Mouse (Mus musculus) liver, embryonic 16.5 days (tissue): ENCODE results near the gene Drd2. TPM values are rescaled to one million over a fixed set of nuclear protein-coding genes. Genes with fewer than 3 reads are reported as not detected.

ENCODE experiments used
- ATAC-seq: fragments of 200-750 bp; cut with Nextera tagmentation; 2 replicates; pipeline ENCODE4 v1.8.0; 2017; ENCODE audit warnings: low read depth, mild to moderate bottlenecking, moderate number of reproducible peaks, moderate library complexity
- H3K27ac ChIP-seq: fragments of 300-500 bp; sonication (generic); 2 replicates; pipeline ENCODE4 v1.5.1; 2014; ENCODE audit warnings: mild to moderate bottlenecking, low read length
- H3K27me3 ChIP-seq: fragments of 300-500 bp; sonication (generic); 2 replicates; pipeline ENCODE4 v1.6.1; 2014; ENCODE audit warnings: low read depth, low read length, mixed read lengths; ENCODE audit not compliant: control insufficient read depth, insufficient read depth
- H3K36me3 ChIP-seq: fragments of 300-500 bp; sonication (generic); 2 replicates; pipeline ENCODE4 v1.6.1; 2014; ENCODE audit warnings: mild to moderate bottlenecking; ENCODE audit not compliant: control insufficient read depth, insufficient read depth
- H3K4me1 ChIP-seq: fragments of 300-500 bp; sonication (generic); 2 replicates; pipeline ENCODE4 v1.6.1; 2014; ENCODE audit warnings: low read depth, low read length, mixed read lengths; ENCODE audit not compliant: control insufficient read depth
- H3K4me2 ChIP-seq: fragments of 300-500 bp; sonication (generic); 2 replicates; pipeline ENCODE4 v1.6.1; 2014; ENCODE audit warnings: low read depth, low read length, mixed read lengths
- H3K4me3 ChIP-seq: fragments of 300-500 bp; sonication (generic); 2 replicates; pipeline ENCODE4 v1.5.1; 2014; ENCODE audit warnings: low read depth, mild to moderate bottlenecking, low read length
- H3K9ac ChIP-seq: fragments of 300-500 bp; sonication (generic); 2 replicates; pipeline ENCODE4 v1.6.1; 2014; ENCODE audit warnings: low read depth, low read length
- H3K9me3 ChIP-seq: fragments of 300-500 bp; sonication (generic); replicated peaks from 2 replicates; pipeline ENCODE4 v1.6.1; 2016; ENCODE audit warnings: low read length; ENCODE audit not compliant: control insufficient read depth
- whole genome bisulfite sequencing: fragments of 180-500 bp; shearing (Covaris S2); extraction: QIAGEN DNeasy Blood & Tissue Kit; methylation state at CpG from one replicate; pipeline ENCODE4 v1.1.7; 2014; ENCODE audit not compliant: insufficient replicate concordance; 5-methylcytosine and 5-hydroxymethylcytosine counted together
- polyA plus RNA-seq: library from polyadenylated mRNA; unstranded; fragments of >200 nt; fragmentation: Nextera tagmentation; extraction: Ambion mirVana; gene quantifications from 2 replicates; pipeline ENCODE4 v1.2.1, GENCODE M21; 2015

The Drd2 gene
- polyA plus RNA-seq, 1 experiment from 2014 or later = not detected

DNA sequence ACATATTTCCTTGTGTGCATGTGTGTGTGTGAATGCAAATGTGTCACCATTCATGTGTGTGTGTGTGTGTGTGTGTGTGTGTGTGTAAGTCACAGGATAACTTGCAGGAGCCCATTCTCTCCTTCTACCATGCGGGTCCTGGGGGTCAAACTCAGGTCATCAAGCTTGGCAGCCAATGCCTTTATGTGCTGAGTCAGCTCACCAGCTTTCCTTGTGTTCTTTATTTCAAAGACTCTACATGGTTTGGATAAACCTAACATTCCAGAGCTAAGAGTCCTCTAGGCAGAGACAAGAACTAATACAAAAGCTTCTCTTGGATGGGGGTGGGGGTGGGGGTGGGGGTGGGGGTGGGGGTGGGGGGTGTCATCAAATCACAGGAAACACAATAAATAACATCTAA, 85.2 kb downstream of the Drd2 start:
- Histone ChIP-seq H3K4me3 (no peak overlapping the region), H3K9ac (no peak overlapping the region), H3K36me3 (no peaks in the 10 kb centered on the region), H3K4me1 (no peaks in the 10 kb centered on the region), H3K9me3 (no peaks in the 10 kb centered on the region), H3K27ac (no peak overlapping the region), H3K4me2 (no peak overlapping the region), H3K27me3 (no peaks in the 10 kb centered on the region)
- WGBS = 38% methylated on average over 1 of the region's 1 CpGs
- ATAC-seq = no peak

DNA sequence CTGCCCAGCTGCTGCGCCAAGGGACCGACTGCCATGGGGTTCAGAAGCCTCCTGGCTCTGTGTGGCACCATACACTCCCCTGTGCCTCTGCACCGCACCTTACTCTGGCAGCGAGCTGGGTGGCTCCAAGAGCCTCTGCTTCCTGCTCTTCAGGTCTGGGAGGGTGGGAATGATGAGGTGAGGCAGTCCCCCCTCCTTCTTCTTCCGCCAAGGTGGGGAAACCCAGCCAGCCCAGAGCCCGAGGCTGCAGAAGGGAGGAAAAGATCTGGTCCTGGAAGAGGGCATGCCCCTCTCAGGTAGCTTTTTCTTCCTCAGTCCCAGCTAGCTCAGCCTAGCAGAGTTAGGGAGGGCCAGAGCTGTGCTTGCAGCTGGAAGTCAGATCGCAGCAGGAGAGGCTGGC, 86.5 kb downstream of the Drd2 start, which contains the start of gene Ankk1:
Gene Ankk1 (minus strand): TSS at position 101 of the 400 bp plus-strand sequence.
- 58% methylated on average over 7 of the region's 7 CpGs for WGBS
- Histone ChIP-seq H3K27me3 (no peaks in the 10 kb centered on the region), H3K4me3 (no peak within 1 kb of the TSS), H3K36me3 (no peaks in the 10 kb centered on the region), H3K4me2 (no peak within 1 kb of the TSS), H3K4me1 (no peaks in the 10 kb centered on the region), H3K9ac (no peak within 1 kb of the TSS), H3K27ac (no peak within 1 kb of the TSS), H3K9me3 (no peaks in the 10 kb centered on the region)
- ATAC-seq = no peak

DNA sequence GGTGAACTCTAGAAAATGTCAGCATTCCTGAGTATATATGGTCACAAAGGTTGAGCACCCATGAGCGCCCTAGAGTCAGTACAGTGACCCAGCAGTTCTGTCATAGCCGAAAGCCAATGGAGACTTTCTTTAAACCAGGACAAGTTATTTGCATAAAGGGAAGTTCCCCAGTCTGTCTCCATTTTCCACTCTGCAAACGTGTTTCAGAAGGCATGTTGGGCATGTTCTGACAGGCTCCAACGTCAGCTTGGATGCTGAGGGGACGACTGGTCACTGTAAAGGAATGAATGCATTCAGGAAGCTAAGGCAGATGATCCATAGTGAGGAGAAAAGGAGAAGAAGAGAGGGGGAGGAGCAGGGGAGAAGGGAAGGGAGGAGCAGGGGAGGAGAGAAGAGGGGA, 87.1 kb downstream of the Drd2 start:
- ATAC-seq = no peak

DNA sequence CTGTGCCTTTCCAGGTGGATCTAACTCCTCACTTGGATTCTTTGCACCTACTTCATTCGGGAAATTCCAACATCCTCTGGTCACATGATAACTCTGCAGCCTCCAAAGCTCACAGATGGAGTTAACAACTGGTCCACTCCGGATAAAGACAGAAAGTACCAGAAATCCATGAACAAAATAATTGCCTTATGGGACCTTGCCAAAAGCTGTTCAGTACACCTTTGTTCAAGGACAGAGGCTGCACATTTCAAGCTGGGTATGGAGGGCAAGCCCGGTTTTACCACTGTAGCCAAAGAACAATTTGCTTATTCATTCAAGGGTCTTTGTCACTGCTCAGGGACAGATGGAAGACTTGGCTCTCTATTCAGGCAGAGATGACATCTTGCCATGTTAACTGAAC, 102.2 kb downstream of the Drd2 start:
- Histone ChIP-seq H3K27ac (no peak overlapping the region), H3K9ac (no peak overlapping the region), H3K9me3 (no peaks in the 10 kb centered on the region), H3K36me3 (no peaks in the 10 kb centered on the region), H3K4me3 (no peak overlapping the region), H3K27me3 (no peaks in the 10 kb centered on the region), H3K4me1 (no peaks in the 10 kb centered on the region), H3K4me2 (no peak overlapping the region)
- ATAC-seq = no peak
- WGBS = 56% methylated on average over 3 of the region's 3 CpGs

More for the DNA sequence above, 87.1 kb downstream of the Drd2 start:
- Histone ChIP-seq H3K9me3 (no peaks in the 10 kb centered on the region), H3K4me1 (no peaks in the 10 kb centered on the region), H3K4me3 (no peak overlapping the region), H3K27me3 (no peaks in the 10 kb centered on the region), H3K9ac (no peak overlapping the region), H3K27ac (no peak overlapping the region), H3K4me2 (no peak overlapping the region), H3K36me3 (no peaks in the 10 kb centered on the region)
- WGBS = 39% methylated on average over 5 of the region's 5 CpGs

DNA sequence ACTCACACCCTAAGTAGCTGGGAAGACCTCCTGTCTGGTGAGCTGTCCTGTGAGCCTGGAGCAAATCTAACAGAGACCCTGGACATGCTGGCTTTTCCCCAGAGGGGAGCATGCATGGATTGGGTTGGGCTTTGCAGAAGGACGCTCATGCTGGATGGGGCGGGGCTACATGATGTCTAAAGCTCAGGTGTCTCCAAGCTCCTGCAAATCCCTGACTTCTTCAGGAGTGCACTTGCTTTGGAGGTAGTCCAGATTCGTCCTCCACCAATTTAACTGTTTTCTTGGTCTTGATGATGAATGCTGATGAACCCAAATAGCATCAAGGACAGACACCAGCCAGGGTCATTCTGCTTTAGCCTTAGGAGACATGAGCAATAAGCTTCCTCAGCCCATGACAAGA, 110.1 kb downstream of the Drd2 start:
- H3K4me1 ChIP-seq = no peaks in the 10 kb centered on the region
- H3K9me3 ChIP-seq = no peaks in the 10 kb centered on the region
- no peaks in the 10 kb centered on the region for H3K36me3 ChIP-seq
- 48% methylated on average over 3 of the region's 3 CpGs for WGBS
- H3K4me2 ChIP-seq = no peak overlapping the region
- ATAC-seq = no peak
- H3K27me3 ChIP-seq = no peaks in the 10 kb centered on the region
- no peak overlapping the region for H3K27ac ChIP-seq
- H3K4me3 ChIP-seq = no peak overlapping the region
- H3K9ac ChIP-seq = no peak overlapping the region

DNA sequence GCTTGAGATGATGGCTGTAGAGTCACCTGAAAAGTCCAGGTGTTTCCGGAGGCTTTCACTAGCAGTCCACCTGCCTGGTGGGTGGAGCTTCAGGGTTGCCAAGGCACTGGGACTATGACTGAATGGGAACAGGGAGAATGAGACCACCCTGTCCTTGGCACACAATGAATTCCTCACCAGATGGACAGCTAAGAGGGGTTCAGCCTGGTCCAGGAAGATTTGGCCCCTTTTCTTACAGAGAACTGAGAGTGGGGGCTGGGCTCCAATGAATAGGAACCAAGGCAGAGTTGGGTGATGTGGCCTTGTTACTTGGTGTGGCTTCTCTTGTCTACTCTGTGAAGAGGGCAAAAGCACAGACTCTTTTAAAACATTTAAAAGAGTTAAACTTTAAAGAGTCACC, 112.0 kb downstream of the Drd2 start:
- H3K4me2 ChIP-seq = no peak overlapping the region
- no peak overlapping the region for H3K27ac ChIP-seq
- no peaks in the 10 kb centered on the region for H3K4me1 ChIP-seq
- no peaks in the 10 kb centered on the region for H3K27me3 ChIP-seq
- H3K4me3 ChIP-seq = no peak overlapping the region
- no peak overlapping the region for H3K9ac ChIP-seq
- ATAC-seq = no peak
- 75% methylated on average over 1 of the region's 1 CpGs for WGBS
- no peaks in the 10 kb centered on the region for H3K9me3 ChIP-seq
- no peaks in the 10 kb centered on the region for H3K36me3 ChIP-seq

DNA sequence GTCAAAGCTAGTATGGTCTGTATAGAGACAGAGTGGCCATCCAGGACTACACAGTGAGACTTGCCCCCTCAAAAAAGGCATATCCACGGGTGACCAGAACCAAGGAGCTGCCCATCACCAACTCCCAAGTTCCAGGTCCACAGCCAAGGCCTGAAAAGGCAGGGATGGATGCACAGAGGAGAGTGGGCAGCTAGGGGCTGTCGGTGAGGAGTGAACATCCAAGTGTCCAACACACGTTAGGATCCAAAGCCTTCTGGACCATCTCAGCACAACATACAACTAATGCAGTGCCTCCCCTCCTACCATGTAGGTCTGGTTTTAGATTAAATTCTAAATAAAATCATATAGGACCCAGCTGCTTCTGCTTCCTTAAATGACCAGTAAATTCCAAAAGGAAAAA, 115.7 kb downstream of the Drd2 start:
- H3K36me3 ChIP-seq = no peaks in the 10 kb centered on the region
- H3K27ac ChIP-seq = no peak overlapping the region
- H3K4me3 ChIP-seq = no peak overlapping the region
- H3K4me1 ChIP-seq = no peaks in the 10 kb centered on the region
- H3K9ac ChIP-seq = no peak overlapping the region
- no peak for ATAC-seq
- H3K9me3 ChIP-seq = no peaks in the 10 kb centered on the region
- no peak overlapping the region for H3K4me2 ChIP-seq
- no peaks in the 10 kb centered on the region for H3K27me3 ChIP-seq
- WGBS = 59% methylated on average over 3 of the region's 3 CpGs

Other genes with a start within 250 kb of the Drd2 start
- gene Gm4894, start 90.1 kb upstream of the Drd2 start, polyA plus RNA-seq = not detected in 2 replicates
- not detected in 2 replicates for gene Ankk1, start 86.4 kb downstream of the Drd2 start, polyA plus RNA-seq
- 0.08 and 0.09 TPM in 2 replicates for gene Ttc12, start 145.6 kb downstream of the Drd2 start, polyA plus RNA-seq